Mouse (Mus musculus) R1 (cell line): ENCODE data around the gene Hdac7.

Experiments
- DNase-seq: peaks from one replicate; pipeline ENCODE4 v3.0.0-alpha.2; 2018; ENCODE audit warnings: low read depth, low spot score

The Hdac7 gene

GRCm38 (mm10) chr15:97832764-97833479 is 11.4 kb downstream of the Hdac7 start:
- no peak for DNase-seq

- DNase-seq, result no peak
These were observed 12.2 kb downstream of the Hdac7 start for GRCm38 (mm10) chr15:97831987-97832640.

DNA sequence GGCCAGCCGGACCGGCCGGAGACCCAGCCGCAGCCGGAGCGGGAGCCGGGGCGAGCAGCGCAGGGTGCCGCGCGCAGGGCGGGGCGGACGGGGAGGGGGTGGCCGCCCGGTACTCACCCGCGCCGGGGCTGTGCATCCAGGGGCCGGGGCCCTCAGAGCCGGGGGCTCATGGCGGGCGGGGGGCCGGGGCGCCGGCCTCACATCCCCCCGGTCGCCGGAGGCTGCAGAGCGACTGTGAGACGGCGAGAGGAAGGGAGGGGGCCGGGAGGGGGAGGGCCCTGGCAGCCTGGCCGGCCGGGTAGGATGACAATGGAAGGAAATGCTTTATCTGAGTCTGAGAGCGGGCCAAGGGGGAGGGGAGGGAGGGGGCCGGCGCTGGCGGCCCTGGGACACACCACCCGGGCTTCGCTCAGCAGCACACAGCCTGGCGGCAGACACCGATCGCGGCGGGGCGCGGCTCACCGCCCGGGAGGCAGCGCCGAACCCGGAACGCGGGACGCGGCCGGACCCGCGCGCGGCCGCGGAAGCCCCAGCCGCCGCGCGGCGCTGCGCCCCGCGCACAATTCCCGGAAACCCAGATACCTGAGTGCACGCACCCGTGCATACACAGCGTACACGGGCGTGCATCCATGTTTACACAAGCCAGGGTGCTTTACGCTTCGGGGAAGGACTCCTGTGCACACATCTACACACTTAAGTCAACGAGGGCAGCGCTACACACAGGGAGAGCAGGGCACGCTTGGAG is 12.9 kb downstream of the Hdac7 start:
- DNase-seq, result peak; percentile 73

- no peak for DNase-seq
These were observed 13.5 kb downstream of the Hdac7 start for GRCm38 (mm10) chr15:97830788-97831241.

DNA sequence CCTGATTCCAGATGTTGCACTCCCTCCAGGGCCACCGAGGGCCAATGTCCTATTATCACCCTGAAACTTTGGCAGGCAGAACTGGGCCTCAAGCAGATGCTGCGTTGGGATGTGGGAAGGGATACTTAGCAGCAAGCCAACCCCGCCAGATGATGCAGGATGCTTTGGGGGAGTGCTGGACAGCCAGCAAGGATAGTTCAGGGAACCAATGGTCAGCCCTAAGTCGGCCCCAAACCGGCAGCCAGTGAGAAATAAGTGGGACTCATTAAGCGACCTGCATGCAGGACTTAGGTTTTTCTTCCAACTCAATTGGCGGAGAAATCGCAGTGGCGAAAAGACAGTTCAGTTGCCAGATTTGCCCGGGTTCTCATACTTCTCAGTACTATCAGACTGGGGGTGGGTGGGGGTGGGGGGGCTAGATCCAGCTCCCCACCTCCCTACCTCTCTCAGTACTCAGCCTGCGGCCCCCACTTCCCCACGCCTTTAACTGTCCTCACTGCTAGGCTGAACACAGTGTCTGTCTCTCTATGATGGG is 14.0 kb downstream of the Hdac7 start:
- no peak for DNase-seq

DNA sequence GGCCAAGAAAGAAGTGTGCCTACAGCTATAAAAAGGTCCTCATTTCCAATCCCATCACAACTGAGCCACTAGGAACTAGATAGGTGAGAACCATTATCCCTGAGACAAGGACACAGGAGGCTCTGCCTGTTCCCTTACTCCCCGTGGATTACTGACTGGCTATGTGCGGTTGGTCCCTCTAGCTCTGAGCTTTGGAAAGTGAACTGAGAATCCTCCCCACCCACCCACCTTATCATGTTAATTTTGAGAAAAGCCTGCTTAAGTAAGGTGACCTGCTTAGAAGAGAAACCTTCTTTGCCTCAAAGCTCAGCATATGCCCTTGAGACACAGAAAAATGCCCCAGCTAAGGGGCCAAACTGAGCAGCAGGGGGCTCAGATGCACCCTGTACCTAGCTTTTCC is 14.9 kb downstream of the Hdac7 start:
- peak; percentile 61 for DNase-seq

DNA sequence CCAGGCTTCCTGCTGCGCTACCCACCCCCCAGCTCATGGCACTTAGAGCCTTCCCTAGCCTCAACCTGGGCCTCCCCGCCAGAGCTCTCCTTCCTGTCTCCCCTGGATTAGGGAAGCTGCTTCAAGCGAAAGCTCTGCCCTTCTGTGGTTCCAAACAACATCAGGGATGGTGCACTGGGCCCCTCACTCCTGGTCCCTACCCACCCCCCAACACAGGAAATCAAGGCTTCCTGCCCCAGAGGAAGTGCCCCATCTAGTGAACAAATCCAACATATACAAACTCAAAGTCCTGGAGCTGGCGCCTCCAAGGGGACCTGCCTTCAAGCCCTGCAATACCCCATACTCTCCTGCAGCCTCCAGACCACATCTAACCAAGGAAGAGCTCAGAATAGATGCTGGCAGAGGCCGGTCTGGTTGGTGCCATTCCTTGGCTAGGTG is 15.4 kb downstream of the Hdac7 start:
- DNase-seq, result no peak

GRCm38 (mm10) chr15:97828221-97828842 is 16.0 kb downstream of the Hdac7 start:
- no peak for DNase-seq

- no peak for DNase-seq
These were observed 16.9 kb downstream of the Hdac7 start for GRCm38 (mm10) chr15:97827401-97827800.

GRCm38 (mm10) chr15:97826588-97827261 is 17.6 kb downstream of the Hdac7 start:
- DNase-seq, result no peak

- DNase-seq, result no peak
These were observed 18.2 kb downstream of the Hdac7 start for GRCm38 (mm10) chr15:97825941-97826587.

DNA sequence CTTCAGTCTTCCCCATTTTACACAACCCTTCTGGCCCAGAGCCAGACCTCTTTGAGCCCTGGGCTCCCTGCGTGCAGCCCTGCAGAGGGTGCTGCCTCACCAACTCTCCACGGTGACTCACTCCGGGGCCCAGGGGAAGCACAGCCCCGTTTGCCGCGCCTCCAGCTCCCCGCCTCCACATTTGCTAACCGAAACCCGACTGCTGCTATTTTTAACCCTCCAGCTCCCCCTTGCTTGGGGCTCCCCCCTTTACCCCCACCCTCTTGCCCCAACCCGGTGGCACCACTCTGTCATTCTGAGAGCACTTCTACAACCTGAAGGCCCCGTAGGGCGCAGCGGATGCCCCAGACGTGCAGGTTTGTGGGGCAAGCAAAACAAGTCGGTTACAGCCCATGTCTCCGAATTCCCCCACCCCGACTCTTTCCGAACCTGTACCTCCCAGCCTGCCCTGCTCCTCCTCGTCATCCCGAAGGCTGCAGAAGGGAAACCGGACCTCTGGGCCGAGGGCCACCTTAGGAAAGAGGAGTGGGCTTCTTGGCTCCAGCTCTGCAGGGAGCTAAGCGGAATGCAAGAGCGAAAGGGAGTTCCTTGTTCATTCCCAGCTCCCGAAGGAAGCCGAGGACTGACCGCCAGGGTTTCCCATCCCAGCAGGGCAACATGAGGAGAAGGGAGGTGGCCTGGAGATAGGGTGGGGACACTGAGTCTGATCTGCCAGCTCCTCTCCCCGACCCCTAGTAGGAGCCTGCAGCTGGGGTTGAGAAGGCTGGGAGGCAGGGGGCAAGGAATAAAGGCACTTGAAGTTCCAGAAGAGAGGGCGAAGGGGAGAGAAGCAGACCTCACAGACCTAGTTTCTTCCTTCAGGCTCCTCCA is 19.0 kb downstream of the Hdac7 start:
- DNase-seq, result no peak

GRCm38 (mm10) chr15:97824042-97824441 is 20.3 kb downstream of the Hdac7 start:
- no peak for DNase-seq

DNA sequence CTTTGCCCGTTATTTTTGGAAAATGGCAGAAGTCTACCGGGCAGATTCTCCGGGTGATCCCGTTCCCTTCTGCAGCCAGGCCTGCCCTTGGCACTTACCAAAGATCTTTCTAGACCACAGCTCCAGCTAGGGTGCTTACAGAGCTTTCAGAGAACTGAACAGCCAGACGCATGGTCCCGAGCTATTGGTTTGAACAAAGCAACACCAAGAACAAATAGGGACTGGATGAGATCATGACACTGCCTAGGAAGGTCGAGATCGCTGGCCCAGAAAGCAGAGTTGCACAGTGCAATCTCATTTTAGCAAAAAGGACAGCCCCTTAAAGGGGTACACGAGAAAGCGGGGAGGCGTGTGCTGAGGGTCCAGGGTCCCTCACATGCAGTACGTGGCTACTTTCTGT is 20.8 kb downstream of the Hdac7 start:
- no peak for DNase-seq

DNA sequence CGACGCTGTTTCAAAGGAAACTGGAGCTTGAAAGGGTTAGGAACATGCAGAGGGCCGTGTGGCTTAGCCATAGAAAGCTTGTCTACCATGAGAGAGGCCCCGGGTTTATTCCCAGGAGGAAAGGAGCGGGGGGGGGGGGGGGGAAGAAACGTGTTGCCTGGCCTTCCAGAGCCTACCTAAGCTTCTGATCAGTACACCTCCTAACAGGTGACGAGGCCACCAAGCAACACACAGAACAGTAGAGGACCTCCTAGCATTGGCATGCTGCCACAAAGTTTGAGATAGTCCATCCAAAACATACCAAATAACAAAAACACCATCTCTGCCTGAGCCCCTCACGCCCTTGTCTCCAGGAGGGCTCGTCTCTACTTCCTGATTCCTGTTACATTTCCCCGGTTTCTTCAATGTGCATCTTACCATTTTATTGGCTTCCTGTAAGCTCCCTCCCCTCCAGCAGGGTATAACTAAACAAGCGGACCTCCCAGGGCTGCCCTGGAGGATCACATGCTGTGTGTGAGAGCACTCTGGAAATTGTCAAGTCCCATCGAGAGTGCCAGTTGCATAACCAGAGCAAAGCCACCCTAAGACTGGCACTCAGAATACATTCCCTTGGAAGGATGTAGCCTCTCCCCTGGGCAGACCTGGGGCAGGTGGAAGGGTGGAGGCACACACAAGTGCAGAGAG is 21.6 kb downstream of the Hdac7 start:
- DNase-seq, result no peak

GRCm38 (mm10) chr15:97821983-97822363 is 22.3 kb downstream of the Hdac7 start:
- no peak for DNase-seq

GRCm38 (mm10) chr15:97821321-97821982 is 22.9 kb downstream of the Hdac7 start:
- DNase-seq, result no peak

DNA sequence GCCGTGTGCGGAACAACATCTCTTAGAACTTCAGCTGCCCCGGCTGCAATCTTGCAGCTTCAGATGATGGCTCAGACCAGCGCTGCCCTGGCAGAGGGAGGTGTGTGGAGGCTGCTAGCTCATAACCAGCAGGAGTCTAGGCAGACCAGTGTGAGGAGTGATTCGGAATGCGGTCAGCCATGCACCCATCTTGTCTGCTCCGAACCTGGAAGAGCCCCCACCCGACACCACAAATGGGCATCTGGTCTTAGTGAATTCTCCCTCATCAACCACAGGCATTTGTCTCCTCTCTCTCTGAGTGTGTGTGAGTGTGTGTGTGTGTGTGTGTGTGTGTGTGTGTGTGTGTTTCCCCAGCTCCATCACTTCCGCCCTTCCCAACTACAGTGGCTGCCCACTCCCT is 24.4 kb downstream of the Hdac7 start:
- no peak for DNase-seq
